Mouse (Mus musculus) liver, adult 2 months (tissue): ENCODE measurements at regions not wholly inside any gene's neighbourhood (a gene's known extent, or its start where the extent isn't known, plus 50 kb on each side); places are given as distances from the start of the nearest gene placed in this dataset.

Source experiments
- CTCF ChIP-seq: fragments of 200-500 bp; IDR thresholded peaks from 2 replicates; pipeline ENCODE4 v1.5.1; 2011; ENCODE audit warnings: low read depth, low read length, control low read depth
- POLR2A ChIP-seq: fragments of 200-500 bp; IDR thresholded peaks from 2 replicates; pipeline ENCODE4 v1.6.1; 2011; ENCODE audit warnings: low read length, control low read depth; ENCODE audit not compliant: insufficient read depth; ENCODE audit errors: extremely low read depth

- no peak for TF ChIP-seq CTCF
- no peak for TF ChIP-seq POLR2A
Observed at GRCm38 (mm10) chr2:9012326-9012725, 868.7 kb upstream of the 4930412O13Rik start.
